Mouse (Mus musculus): ENCODE data around the gene Gm37240. TPM values are rescaled to one million over a fixed set of nuclear protein-coding genes. Genes with fewer than 3 reads are reported as not detected.
"Not testable (repeated sequence)": the region's sequence is repeated elsewhere in the genome, so short reads cannot be mapped to it uniquely, and the experiment has no call there.

Gene Gm37240
- polyA plus RNA-seq, 1 experiment from 2014 or later, result 3.0 TPM

DNA sequence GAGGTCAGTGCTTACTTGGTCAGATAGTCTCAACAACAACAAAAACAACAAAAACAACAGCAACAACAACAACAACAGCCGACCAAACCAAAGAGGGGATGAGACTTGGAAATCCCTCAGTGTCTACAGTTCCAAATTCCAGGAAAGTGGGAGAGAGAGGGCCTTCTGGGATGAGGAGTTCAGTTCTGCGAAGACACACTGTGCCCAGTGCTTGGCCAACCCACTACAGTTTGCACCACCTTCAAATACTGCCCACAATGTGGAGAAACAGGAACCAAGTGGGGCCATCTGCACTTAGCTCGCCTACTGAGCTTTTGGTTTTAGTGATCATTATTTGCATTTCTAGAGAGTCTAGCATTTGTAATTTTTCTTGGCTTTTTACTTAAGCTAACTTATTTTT is 1218.4 kb downstream of the Gm37240 start:
- H3K4me1 ChIP-seq, result peaks cover 15% of the 10 kb centered on the region
- no peak overlapping the region for H3K4me3 ChIP-seq
- WGBS, result 77% methylated on average over 3 of the region's 3 CpGs

GRCm38 (mm10) chr3:84665255-84666073 is 1221.9 kb downstream of the Gm37240 start:
- no peak for DNase-seq (ENCODE audit: low spot score)
- H3K9me3 ChIP-seq, result no peaks in the 10 kb centered on the region
- H3K36me3 ChIP-seq, result no peaks in the 10 kb centered on the region
- H3K27ac ChIP-seq, result no peak overlapping the region
- WGBS, result 4% methylated on average over 21 of the region's 21 CpGs
- peak overlapping the region; percentile 49 for H3K4me3 ChIP-seq
- peaks cover 49% of the 10 kb centered on the region for H3K27me3 ChIP-seq (ENCODE audit: insufficient read depth, poor library complexity, severe bottlenecking)
- H3K4me1 ChIP-seq, result peaks cover 22% of the 10 kb centered on the region

More for the DNA sequence above, 1218.4 kb downstream of the Gm37240 start:
- DNase-seq (ENCODE audit: low spot score), result no peak
- Histone ChIP-seq H3K27me3 (ENCODE audit: insufficient read depth, poor library complexity, severe bottlenecking) (peaks cover 38% of the 10 kb centered on the region), H3K27ac (no peak overlapping the region), H3K9me3 (no peaks in the 10 kb centered on the region), H3K36me3 (no peaks in the 10 kb centered on the region)

DNA sequence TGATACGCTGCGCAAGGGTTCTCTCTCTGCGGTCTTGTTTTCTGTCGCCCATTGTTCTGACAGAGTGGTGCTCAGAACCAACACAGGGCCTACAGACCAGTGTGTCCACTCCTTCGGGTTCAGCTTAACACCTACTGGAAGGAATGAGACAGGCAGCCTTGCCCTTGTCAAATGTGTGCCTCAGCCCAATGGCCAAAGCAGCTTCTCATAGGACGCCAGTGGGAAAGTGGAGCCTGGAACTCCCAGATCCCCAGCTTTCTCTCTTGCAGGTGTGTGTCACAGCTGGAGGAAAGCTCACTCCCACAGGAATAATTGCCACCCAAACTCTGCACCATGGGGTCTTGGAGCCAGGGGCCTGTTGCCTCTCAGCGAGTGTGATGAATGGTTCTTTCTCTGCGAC is 1222.6 kb downstream of the Gm37240 start:
- H3K4me3 ChIP-seq, result no peak overlapping the region
- no peak overlapping the region for H3K27ac ChIP-seq
- peaks cover 22% of the 10 kb centered on the region for H3K4me1 ChIP-seq
- no peaks in the 10 kb centered on the region for H3K36me3 ChIP-seq
- peaks cover 49% of the 10 kb centered on the region for H3K27me3 ChIP-seq (ENCODE audit: insufficient read depth, poor library complexity, severe bottlenecking)
- H3K9me3 ChIP-seq, result no peaks in the 10 kb centered on the region
- WGBS, result 57% methylated on average over 8 of the region's 8 CpGs
- DNase-seq (ENCODE audit: low spot score), result no peak

- H3K27ac ChIP-seq, result no peak overlapping the region
- H3K36me3 ChIP-seq, result no peaks in the 10 kb centered on the region
- H3K27me3 ChIP-seq (ENCODE audit: insufficient read depth, poor library complexity, severe bottlenecking), result peaks cover 49% of the 10 kb centered on the region
- H3K4me1 ChIP-seq, result peaks cover 22% of the 10 kb centered on the region
- H3K4me3 ChIP-seq, result no peak overlapping the region
- no peak for DNase-seq (ENCODE audit: low spot score)
- no peaks in the 10 kb centered on the region for H3K9me3 ChIP-seq
- WGBS, result 84% methylated on average over 4 of the region's 4 CpGs
These were observed 1223.5 kb downstream of the Gm37240 start for GRCm38 (mm10) chr3:84663858-84664257.

- Histone ChIP-seq H3K4me1 (peaks cover 22% of the 10 kb centered on the region), H3K9me3 (no peaks in the 10 kb centered on the region), H3K27ac (no peak overlapping the region), H3K36me3 (no peaks in the 10 kb centered on the region), H3K27me3 (ENCODE audit: insufficient read depth, poor library complexity, severe bottlenecking) (peaks cover 49% of the 10 kb centered on the region), H3K4me3 (no peak overlapping the region)
- 84% methylated on average over 12 of the region's 12 CpGs for WGBS
- no peak for DNase-seq (ENCODE audit: low spot score)
These were observed 1224.2 kb downstream of the Gm37240 start for GRCm38 (mm10) chr3:84663079-84663478.

DNA sequence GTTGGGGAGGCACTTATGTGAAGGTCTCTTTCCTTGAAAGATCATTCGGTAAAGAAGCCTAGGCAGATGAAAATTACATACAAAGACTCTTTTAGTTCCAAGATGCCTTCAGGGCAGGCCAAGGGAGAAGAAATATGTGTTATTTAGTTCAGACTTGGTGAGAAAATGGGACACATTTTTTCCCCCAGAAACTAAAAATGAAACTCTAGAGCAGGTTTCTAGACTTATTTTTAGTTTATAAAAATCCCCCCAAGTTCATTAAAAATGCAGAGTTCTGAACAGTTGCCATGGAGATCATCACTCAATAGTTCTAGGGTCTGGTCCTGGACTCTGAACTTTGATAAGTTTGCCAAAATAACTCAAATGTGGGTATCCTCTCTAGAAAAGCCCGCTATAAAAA is 1226.9 kb downstream of the Gm37240 start:
- Histone ChIP-seq H3K9me3 (no peaks in the 10 kb centered on the region), H3K4me1 (peaks cover 15% of the 10 kb centered on the region), H3K4me3 (no peak overlapping the region), H3K27me3 (ENCODE audit: insufficient read depth, poor library complexity, severe bottlenecking) (peaks cover 25% of the 10 kb centered on the region), H3K27ac (no peak overlapping the region), H3K36me3 (no peaks in the 10 kb centered on the region)
- no peak for DNase-seq (ENCODE audit: low spot score)
- WGBS, result 78% methylated on average over 2 of the region's 2 CpGs

- Histone ChIP-seq H3K27me3 (ENCODE audit: insufficient read depth, poor library complexity, severe bottlenecking) (peaks cover 9% of the 10 kb centered on the region), H3K9me3 (no peaks in the 10 kb centered on the region), H3K27ac (no peak overlapping the region), H3K4me3 (no peak overlapping the region), H3K36me3 (no peaks in the 10 kb centered on the region), H3K4me1 (peaks cover 27% of the 10 kb centered on the region)
- no peak for DNase-seq (ENCODE audit: low spot score)
- 94% methylated on average over 2 of the region's 2 CpGs for WGBS
These were observed 1228.4 kb downstream of the Gm37240 start for GRCm38 (mm10) chr3:84658872-84659271.

DNA sequence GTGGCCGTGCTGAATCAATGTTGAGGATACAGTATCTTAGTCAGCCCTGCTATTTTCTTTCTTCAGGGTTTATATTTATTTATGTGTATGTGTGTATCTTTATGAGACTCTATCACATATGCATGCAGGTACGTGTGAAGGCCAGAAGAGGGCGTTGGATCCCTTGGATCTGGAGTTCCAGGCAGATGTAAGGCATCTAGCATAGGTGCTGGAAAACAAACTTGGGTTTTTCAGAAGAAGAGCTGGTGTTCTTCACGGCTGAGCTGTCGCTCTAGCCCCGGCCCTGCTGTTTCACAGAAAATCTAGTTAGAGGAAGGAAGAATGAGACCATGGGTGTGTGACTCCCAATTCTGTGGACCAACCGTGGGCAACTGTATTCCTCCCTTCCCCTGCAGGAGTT is 1229.3 kb downstream of the Gm37240 start:
- no peak overlapping the region for H3K4me3 ChIP-seq
- H3K4me1 ChIP-seq, result peaks cover 36% of the 10 kb centered on the region
- H3K27ac ChIP-seq, result no peak overlapping the region
- no peaks in the 10 kb centered on the region for H3K9me3 ChIP-seq
- H3K27me3 ChIP-seq (ENCODE audit: insufficient read depth, poor library complexity, severe bottlenecking), result 0 out of 2 replicates have a peak, but pooled peaks cover 4% of the 10 kb centered on the region
- H3K36me3 ChIP-seq, result no peaks in the 10 kb centered on the region
- no peak for DNase-seq (ENCODE audit: low spot score)
- 88% methylated on average over 7 of the region's 7 CpGs for WGBS

DNA sequence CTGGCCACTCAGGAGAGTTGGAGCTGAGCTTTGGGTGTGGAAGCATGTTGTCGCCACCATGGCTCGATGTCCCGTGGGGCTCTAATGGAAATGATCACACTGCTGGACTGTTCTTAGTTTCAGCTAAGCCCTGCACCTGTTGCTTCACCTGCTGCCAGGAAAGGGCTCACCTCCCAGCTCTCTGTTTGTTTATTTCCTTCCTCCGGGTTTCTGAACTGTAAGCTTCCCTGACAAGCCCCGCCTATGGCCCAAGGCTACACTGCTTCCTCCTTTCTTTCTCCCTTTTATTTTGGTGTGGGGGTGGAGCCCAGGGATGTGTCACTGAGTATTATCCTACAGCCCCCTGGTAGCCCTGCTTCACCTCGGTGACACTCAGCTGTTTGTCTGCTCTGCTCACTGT is 1230.1 kb downstream of the Gm37240 start:
- Histone ChIP-seq H3K36me3 (no peaks in the 10 kb centered on the region), H3K27me3 (ENCODE audit: insufficient read depth, poor library complexity, severe bottlenecking) (no peaks in the 10 kb centered on the region), H3K4me1 (peaks cover 42% of the 10 kb centered on the region), H3K9me3 (no peaks in the 10 kb centered on the region), H3K27ac (no peak overlapping the region), H3K4me3 (no peak overlapping the region)
- no peak for DNase-seq (ENCODE audit: low spot score)
- WGBS, result 68% methylated on average over 6 of the region's 6 CpGs

DNA sequence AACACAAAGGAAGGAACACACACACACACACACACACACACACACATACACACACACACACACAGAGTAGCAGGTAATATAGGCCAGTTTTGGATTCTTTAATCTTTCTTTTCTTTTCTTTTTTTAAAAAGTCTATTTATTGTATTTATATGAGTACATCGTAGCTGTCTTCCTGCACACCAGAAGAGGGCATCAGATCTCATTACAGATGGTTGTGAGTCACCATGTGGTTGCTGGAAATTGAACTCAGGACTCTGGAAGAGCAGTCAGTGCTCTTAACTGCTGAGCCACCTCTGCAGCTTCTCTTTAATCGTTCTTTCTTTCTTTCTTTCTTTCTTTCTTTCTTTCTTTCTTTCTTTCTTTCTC is 1231.5 kb downstream of the Gm37240 start:
- DNase-seq (ENCODE audit: low spot score); H3K27ac ChIP-seq: not testable (repeated sequence)
- WGBS, result 82% methylated on average over 2 of the region's 2 CpGs

DNA sequence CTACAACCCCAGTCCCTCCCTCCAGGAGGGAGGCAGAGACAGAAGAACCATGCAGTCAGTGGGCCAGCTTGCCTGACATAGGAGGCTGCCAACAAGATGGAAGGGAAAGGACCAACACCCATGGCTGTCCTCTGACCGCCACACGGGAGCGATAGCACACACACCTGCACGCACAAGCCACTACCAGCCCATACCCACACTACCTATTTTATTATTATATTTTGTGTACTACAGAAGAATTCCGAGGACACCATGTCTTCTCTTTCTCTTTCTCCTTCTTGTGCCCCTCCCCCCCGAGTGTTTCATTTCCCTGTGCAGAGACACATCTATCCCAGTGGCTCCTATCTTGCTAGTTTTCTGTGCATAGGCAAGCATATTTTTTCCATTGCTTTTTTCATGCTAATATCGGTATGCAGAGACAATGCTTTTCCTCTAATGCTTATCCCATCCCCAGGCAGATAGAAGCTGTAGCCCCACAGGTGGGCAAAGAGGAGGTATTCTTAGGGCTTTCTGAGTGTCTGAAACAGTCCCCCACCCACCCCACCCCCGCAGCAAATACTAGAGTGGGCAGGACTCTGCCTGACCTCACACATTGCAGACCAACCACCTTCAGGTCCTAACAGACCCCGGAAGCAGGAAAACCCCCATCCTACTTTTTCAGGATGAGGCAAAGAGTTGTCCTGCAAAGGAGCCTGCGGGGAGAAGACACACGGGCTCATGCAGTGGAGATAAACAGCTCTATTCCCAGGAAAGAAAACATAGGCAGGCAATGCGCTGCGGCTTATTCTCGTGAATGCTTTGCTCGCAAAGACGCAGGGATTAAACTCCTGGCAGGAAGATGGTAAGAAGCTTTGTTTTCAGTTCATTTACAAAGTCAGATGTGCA is 1232.2 kb downstream of the Gm37240 start:
- no peak for DNase-seq (ENCODE audit: low spot score)
- H3K27ac ChIP-seq, result peak overlapping the region; percentile 38; the same call in 1 of the 2 replicates

More for the DNA sequence above, 1231.5 kb downstream of the Gm37240 start:
- not testable (repeated sequence) for H3K4me3 ChIP-seq; H3K36me3 ChIP-seq; H3K9me3 ChIP-seq; H3K27me3 ChIP-seq (ENCODE audit: insufficient read depth, poor library complexity, severe bottlenecking)
- H3K4me1 ChIP-seq, result peaks cover 37% of the 10 kb centered on the region

GRCm38 (mm10) chr3:84654246-84654826 is 1233.0 kb downstream of the Gm37240 start:
- no peak for DNase-seq (ENCODE audit: low spot score)
- 9% methylated on average over 12 of the region's 12 CpGs for WGBS
- Histone ChIP-seq H3K27me3 (ENCODE audit: insufficient read depth, poor library complexity, severe bottlenecking) (no peaks in the 10 kb centered on the region), H3K4me1 (peaks cover 37% of the 10 kb centered on the region), H3K36me3 (no peaks in the 10 kb centered on the region), H3K9me3 (no peaks in the 10 kb centered on the region), H3K27ac (peak overlapping the region; percentile 38), H3K4me3 (peak overlapping the region; percentile 55)

More for the DNA sequence above, 1232.2 kb downstream of the Gm37240 start:
- 17% methylated on average over 16 of the region's 16 CpGs for WGBS
- Histone ChIP-seq H3K36me3 (no peaks in the 10 kb centered on the region), H3K4me3 (peak overlapping the region; percentile 55), H3K27me3 (ENCODE audit: insufficient read depth, poor library complexity, severe bottlenecking) (no peaks in the 10 kb centered on the region), H3K4me1 (peaks cover 37% of the 10 kb centered on the region), H3K9me3 (no peaks in the 10 kb centered on the region)
